Mouse (Mus musculus) MEL-GATA-1-ER (cell line): ENCODE measurements at regions not wholly inside any gene's neighbourhood (a gene's known extent, or its start where the extent isn't known, plus 50 kb on each side); places are given as distances from the start of the nearest gene placed in this dataset.

ENCODE experiments used
- DNase-seq: peaks from one replicate; pipeline ENCODE4 v3.0.0-alpha.2; 2012; ENCODE audit warnings: low read depth; ENCODE audit errors: extremely low read depth

DNA sequence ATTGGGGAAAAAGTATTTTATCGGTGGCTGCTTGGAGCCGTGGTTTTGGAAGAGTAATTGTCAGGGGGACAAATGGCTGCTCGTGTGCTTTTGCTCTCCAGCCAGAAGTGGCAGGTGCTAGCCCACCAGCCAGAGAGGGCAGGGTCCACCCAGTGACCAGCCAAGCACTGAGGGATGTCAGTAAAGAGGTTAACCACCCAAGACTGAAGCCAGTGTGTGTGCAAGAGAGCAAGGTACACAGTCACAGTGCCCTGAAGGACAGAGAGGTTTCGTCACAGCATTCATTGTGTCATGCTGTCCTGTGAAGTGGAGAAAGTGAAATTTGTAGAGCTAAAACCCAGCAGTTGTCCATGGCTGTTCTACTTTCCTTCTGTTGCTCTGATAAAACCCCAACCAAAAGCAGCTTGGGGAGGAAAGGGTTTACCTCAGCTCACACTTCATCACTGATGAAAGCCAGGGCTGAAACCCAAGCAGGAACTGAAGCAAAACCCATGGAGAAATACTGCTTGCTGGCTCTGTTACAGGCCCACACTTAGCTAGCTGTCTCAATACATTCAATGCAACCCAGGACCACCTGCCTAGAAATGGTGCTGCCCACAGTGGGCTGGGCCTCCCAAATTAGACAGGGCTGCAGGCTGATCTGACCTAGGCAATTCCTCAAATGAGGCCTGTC, 126.8 kb upstream of the Irf2bp2 start:
- DNase-seq: no peak

DNA sequence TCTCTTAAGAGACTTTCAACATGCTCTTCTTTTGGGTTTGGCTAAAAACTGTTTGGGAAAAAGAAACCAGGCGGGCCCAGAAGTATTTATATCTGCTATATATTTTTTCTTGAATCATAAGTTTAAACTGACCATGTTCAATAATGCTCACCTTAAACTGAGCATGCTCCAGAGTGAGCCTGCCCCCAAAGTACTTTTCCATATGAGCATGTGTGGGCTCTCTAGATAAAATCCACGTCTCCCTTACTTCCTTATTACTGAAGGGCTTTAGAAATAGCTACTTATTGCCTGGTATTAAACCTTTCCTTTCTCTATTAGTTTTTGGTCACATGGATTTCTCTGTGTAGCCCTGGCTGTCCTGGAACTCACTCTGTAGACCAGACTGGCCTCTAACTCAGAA, 126.0 kb upstream of the Irf2bp2 start:
- peak; percentile 61 for DNase-seq

DNA sequence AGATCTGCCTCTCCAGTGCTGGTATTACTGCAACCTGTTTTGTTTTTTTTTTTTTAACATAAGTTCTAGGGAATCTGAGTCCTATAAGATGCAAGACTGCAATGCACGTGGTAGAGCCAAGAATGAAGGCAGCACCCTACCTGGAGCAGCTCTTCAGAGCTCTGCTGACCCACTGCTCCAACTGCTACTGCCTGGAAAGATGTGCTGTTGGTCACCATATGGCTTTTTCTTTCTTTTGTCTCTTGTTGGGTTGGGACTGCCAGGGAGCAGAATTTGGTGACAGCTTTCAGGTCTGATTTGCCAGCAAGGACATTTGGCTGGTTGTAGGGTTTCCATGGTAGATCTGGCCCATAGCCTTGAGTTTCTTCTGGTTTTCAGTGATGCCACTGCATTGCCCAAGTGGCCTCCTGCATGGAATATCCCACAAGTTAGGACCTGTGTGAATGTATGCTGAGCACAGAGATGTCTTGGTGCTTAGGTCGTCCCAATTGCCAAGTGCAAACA, 123.9 kb upstream of the Irf2bp2 start:
- no peak for DNase-seq

DNA sequence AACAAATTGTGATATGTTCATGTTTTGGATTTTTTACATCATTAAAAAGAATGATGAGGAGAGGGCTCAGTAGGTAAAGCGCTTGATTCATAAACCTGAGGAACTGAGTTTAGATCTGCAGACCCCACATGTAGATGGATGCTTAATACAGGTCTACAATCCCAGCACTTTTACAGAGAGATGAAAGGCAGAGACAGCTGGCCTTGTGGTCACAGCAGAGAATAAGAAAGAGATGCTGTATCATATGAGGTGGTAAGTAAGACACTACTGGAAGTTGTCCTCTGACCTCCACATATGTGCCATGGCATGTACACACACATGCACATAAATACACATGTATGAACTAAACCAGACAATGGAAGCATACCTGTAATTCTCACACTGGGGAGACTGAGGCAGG, 121.9 kb upstream of the Irf2bp2 start:
- DNase-seq: no peak

DNA sequence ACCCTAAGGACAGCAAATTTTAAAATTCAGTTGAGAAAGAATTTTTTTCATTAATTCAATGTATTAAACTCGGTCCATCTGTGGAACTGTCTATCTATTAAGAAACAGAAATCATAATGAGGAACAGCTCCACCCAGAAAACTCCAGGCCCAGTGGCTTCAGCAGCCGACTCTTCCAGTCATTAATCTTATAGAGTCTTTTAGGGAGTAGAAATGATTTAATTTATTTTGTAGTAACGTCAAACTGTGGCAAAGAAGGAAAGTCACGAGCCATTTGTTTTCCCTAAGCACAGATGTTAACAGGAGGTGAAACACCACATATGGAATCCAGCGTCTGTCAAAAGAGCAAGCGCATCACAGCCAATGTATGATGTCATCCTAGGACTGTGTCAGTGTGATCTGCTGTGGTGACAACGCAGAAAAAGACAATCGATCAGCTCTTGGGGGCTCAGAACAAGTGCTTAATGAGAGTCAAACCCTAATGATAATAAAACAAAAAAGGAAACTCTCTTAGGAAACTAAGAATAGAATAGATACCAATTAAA, 119.9 kb upstream of the Irf2bp2 start:
- no peak for DNase-seq

DNA sequence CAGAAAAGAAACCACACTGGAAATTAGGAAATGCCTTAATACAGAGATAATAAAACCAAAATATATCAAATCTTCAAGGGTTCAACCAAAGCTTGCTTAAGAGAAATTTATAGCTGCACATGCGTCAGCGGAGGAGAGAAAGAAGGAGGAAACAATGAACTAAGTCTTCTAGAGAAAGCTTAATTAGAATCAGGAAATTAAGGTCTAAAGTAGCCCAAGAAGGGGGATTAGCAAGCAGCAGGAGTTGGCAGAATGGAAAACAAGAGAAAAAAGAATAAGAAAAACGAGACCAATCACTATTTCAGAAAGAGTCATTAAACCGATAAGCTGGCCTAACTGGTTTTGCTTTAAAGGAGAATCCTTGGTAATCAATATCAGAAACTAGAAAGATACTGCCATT, 119.4 kb upstream of the Irf2bp2 start:
- no peak for DNase-seq

DNA sequence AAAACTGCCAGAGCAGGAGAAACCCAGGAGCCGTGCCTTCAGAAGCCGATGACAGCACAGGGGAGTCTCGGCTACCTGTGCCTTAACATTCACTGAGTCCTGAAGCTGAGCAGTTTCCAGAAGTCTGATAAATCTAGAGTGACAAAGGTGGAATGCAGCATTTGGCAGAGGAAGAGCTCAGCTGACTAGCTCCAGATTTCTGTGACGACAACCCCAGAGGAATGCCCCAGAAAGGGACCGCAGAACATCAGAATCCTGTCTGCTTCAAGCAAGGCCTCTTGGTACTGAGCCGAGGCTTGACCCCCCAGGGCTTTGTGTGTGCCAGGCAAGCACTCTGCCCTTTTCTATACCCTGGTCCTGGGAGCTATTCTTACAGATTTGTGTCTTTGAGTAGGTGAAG, 119.0 kb upstream of the Irf2bp2 start:
- DNase-seq: no peak

DNA sequence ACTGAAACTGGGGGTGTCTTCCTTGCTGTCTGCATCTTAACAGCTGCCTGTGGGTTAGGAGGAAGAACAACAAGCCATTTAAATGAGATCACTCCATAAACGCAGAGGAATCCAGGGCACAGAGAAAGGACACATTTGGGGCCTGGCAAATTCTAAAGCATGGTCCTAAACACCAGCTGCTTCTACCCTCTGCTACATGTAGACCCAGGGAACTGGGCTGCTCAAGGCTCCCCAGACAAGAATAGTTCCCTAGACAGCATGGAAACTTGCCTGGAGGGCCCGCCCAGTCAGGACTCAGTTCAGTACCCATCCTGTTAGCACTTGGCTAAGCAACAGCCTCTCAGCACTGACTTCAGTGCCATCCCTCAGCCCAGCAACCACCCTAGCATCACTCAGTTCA, 115.2 kb upstream of the Irf2bp2 start:
- no peak for DNase-seq

DNA sequence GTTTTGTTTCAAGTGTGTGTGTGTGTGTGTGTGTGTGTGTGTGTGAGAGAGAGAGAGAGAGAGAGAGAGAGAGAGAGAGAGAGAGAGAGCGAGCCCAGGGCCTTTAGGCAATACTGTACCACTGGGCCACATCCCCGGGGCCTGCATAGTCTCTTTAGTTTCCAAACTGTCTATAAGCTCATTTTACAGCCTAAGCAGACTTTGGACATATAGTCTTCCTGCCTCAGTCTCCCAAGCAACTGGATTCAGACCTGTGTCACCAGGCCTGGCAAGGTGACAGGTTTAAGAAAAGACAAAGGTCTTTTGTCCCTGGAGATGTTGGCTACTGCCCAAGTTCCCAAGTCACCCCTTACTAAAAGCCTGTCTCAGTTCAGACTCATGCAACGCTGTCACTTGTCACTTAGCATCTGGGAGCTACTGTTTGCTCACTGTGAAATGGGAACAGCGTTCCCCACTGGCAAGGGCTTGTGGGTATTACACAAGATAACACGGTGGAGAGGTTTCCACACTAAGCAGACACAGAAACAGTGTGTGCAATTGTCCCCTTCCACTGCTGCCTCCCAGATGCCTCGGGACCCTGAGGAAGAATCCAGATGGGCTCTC, 113.6 kb upstream of the Irf2bp2 start:
- DNase-seq: no peak

DNA sequence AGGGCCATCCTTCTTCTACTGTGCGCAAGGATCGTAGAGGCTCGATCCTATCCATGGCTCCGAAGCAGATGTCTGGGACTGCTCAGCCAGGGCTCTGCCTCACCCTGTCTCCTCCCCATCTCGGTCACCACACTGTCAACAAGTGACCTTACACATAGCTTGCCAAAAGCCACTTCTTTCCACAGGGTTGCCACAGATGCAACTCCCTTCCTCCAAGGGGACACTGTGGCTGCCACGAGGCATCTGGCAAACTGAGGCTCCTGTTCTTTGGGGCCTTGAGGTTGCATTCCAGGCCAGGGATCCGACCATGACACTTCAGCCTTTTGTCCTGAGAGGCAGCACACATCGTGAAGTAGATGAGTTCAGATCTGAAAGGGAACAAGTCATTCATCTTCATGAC, 112.5 kb upstream of the Irf2bp2 start:
- DNase-seq: no peak

DNA sequence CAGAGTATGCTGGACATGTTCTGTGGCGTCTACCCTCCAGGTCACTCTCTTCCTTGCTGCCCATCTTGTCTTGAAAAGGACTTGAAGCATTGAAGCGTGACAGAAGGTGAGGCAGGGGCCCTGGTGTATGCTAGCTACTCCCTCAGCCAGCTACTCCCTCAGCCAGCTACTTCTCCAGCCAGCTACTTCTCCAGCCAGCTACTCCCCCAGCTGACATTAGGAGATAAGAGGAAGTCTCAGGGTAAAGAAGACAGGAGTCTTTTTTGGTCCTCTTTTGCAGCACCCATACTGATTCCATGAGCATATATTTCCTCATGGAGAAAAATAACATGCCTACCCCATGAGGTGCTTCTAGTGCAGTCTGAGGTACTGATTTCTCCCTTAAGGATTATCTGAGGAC, 111.6 kb upstream of the Irf2bp2 start:
- DNase-seq: peak; percentile 58

DNA sequence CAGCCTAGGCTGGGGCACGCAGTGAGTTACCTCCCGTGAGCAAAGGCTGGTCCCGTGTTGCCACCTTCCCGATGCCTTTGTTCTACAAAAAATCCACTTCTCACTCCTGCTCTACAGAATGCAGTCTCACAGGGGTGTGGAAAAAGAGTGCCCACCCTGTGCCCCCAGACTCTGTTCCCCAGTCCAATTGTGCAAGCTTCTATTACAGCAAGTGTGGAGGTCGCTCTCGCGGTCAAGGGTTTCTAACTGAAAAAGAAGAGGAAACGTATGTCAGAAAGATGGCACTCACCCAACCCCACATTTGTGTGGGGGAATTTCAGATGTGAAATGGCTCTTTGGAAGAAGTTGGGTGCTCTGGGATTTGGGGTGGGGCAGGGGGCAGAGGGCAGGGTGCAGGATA, 110.9 kb upstream of the Irf2bp2 start:
- DNase-seq: no peak

DNA sequence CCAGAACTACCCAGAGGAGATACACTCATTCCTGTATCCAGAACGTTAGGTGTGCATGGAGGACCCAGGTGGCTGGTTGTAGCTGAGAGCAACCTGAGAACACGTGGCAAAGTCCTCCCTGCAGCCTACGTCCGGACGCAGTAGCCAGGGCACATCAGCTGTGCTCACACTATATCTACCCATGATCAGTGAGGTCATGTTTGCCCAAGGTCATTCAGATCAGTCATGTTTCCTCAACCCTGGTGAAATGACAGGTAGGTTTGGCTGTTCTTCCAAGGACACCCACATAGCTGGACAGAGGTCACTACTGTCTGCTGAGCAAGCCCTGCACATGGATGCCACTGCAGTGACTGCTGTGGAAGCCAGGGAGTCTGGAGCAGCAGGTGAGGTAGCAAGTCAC, 109.8 kb upstream of the Irf2bp2 start:
- DNase-seq: no peak

DNA sequence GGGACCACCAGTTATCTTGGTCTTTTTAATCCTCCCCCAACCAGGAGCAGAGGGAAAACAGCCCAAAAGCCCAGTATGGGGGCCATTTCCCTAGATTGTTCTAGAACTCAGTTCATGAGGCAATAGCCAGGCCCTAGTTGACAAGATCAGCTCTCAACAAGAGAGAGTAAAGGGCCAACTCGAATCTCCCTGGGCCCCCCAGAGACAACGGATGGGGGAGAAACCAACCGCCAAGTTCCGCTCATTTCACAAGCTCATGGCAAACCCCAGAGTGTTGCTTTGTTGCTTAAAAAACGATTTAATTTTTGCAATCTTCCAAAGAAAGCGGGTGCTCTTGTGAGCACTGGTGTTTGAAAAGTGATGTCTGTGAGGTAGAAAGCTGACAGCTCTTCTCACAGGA, 108.5 kb upstream of the Irf2bp2 start:
- DNase-seq: no peak

DNA sequence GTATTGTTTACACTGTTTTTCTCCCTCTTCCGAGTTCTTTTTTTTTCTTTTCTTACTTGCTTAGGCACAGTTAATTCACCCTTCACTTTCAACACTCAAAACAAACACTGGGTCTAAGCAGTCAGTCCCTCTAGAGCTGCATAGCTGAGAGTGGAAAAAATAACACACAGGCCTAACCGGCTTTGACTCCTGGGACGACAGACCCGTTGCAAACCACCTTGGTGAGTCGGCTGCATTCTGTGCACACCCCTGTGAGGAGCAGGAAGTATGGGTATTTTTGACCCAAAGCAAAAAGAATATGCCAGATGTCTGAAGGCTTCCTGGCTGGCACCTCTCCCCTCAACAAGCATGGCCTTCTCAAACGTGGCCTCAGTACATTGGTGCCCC, 105.6 kb upstream of the Irf2bp2 start:
- no peak for DNase-seq

DNA sequence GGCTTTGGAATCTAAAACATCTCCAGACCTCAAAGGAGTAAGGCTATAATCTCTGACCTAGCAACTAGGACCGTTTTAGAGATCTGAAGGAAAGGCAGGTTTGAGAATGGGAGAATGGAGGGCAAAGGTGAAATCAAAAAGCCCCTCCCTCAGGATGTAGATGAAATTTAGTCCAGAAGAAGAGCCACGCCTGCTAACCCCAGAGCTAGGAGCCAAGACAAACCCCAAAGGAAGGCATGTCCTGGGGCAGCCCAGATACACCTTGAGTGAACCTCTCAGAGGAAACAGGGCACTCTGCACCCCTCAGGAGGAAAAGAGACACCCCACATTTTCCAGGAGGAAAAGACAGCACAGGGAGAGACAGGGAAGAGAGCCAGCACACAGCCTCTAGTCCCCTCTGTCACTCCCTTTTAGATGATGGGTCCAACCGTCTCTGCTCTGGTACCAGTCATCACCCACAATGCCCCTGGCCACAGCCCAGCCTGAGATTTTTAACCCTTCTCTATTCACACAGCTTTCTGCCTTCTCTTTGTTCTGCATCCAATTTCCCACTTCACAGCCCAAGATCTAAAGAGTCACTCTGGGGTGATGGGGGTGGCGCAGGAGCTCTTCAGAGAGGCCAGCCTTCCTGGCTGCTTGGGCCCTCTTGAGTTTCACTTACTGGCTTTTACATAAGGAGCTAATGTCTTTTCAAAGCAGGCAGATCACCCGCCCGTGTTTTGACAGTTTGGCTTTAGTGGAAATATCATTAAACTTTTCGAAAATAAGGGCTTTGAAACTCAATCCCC, 105.0 kb upstream of the Irf2bp2 start:
- DNase-seq: no peak

DNA sequence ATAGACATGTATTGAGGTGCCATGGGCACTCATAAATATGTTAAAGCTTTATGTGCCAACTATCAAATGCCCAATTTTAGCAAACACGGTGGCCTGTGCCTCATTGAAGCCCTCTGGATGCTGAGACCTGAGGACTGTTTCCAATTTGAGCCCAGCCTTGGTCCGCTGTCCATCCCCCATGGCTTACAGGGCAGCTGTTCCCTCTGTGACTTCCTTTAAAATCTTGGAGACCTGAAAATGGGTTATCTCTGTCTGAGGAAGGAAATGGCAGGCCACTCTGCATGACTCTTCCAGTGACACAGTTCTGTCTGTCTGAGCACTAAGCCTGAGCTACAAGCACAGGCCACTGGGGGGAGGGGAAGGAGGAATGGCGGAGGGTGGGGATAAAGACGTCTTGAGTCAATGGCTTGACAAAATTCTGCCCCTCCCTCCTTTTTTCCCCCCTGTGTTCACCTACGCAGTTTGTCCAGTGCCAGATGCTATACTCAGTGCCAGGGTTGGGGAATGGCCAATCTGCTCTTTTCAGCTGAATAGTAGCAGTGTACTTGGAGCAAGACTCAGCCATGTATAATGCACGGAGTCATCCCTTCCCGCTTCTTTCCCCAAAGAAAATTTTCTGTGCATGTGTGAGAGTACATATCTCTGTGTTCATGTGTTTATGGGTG, 102.7 kb upstream of the Irf2bp2 start:
- DNase-seq: no peak

DNA sequence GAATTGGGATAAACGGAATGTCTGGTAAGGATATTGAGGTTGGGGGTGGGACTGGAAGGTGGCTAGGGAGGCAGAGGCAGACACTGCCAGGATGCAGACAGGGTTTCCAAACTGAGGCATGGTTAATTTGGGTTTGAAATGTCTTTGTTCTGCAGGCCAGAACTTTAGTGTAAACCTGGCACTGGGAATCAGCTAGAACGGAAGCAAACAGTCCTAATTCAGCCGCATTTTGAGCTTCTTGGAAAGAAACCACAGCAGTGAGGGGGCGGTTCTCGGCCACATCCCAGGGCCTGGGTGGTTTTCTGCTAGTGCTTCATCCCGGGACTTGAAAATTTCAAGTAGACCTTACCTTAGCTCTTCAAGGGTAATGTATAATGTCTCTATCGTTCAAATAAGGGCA, 100.6 kb upstream of the Irf2bp2 start:
- no peak for DNase-seq

DNA sequence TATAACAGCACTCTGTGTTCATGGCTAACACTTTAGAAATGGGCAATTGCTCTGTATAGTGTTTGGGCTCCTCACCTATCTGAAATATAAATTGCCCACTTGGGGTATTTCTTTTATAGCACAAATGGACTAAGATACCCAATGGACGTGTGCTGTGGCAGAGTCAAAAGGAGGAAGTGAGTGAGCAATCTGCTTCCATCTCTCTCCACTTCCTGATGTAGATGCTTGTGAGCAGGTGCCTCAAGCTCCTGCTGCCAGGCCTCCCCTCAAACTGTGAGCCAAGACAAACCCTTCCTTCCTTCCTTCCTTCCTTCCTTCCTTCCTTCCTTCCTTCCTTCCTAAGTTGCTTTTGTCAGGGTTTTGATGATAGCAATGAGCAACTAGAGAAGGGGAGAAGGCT, 99.9 kb upstream of the Irf2bp2 start:
- peak; percentile 16 for DNase-seq

DNA sequence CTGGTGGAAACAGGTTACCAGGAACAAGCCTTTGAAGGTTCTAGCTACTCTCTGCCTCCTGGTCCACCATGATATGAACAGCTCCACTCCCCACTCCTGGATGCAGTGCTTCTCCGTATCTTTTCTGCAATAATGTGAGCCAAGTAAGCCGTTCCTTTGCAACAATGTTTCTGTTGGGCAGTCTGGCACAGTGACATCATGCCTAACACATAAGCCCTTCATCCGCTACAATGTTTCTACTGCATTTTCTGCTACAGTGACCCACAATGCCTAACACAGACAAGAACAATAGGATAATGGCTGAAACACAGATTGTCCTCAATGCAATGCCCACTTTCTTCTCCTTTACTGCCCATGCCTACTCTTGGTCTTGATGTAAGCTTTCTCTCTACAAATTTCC, 98.9 kb upstream of the Irf2bp2 start:
- no peak for DNase-seq

DNA sequence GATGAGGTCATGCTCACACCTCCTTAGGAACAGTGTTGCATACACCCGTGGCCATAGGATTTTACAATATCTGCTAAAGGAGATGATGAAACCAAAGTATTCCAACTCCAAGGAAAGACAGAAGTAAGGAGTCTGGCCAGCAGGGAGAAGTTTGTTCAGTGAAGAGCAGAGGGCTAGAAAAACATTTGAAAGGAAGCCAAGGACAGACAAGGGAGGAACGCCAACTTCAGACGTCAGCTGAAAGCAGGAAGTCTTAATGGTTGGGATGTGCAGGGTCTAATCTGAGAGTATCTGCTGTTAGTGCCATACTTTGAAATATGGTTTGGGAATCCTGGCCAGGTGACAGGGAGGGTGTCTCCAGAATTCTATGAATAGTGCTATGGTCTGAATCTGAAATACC, 98.5 kb upstream of the Irf2bp2 start:
- no peak for DNase-seq

DNA sequence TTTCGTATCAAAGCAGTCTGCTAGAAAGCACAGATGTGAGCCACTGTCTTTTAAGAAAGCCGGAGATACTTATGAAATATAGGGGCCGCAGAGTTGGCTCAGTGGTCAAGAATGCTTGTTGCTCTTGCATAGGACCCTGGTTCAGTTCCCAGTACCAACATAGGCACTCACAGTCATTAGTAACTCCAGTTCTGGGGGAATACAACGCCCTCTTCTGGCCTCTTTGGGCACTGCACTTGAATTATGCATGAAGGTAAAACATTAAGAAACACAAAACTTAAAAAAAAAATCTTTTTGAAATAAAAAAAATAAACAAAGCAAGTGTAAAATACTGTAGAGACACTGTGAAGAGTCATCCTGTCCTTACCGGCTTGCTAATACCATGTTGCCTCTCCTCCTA, 94.7 kb upstream of the Irf2bp2 start:
- no peak for DNase-seq
